Mouse (Mus musculus): ENCODE data around the gene Abcc4.
"Not testable (repeated sequence)": the region's sequence is repeated elsewhere in the genome, so short reads cannot be mapped to it uniquely, and the experiment has no call there.

Gene Abcc4

DNA sequence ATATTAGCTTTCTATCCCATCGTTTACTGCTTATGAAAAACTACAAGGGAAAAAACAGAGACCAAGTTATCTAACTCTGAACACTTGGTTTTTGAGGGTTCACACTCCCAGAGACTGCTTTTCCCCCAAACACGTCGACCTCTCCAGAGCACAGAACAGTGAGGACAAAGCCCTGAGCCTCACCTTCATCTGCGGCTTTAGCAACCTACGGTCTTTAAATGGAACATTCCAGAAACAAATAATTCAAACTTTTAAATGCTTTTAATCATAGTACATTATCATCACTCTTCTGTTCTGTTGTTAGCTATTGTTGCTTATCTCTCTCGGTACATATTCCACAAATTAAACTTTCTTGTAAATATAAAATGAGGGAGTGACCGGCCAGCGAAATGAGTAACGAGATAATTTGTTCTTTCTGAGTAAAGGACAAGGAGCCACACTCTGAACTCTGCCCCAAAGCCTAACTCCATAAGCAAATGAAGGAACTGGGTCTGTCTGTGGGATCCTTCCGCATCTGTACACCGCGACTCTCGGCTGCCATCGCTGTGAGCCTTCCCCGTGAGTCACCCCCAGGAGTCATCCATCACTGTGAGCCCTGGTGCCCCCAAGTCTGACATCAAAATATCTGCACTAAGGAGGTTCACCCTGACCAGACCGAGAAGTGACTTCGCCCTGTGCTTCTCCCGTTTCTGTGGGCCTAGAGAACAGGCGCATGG lies 126.8 kb downstream of the Abcc4 start:
- no peak for DNase-seq (ENCODE audit: low read depth, low spot score)

DNA sequence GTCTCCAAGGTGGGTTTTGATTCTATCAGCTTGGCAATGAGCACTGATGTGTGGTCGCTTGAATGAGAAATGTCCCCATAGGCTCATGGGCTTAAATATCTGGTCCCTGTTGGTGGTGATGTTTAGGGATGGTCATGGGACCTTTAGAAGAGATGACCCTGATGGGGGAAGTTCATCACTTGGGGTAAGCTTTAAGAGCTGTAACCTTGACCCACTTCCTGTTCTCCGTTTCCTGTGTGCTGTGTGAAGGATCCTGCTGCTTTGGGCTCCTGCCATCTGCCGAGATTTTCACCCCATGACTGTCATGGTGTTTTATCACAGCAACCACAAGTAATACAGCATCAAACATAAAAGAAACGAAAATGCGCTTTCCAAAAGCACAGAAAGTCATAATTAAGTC lies 128.1 kb downstream of the Abcc4 start:
- DNase-seq (ENCODE audit: low read depth, low spot score) = no peak

DNA sequence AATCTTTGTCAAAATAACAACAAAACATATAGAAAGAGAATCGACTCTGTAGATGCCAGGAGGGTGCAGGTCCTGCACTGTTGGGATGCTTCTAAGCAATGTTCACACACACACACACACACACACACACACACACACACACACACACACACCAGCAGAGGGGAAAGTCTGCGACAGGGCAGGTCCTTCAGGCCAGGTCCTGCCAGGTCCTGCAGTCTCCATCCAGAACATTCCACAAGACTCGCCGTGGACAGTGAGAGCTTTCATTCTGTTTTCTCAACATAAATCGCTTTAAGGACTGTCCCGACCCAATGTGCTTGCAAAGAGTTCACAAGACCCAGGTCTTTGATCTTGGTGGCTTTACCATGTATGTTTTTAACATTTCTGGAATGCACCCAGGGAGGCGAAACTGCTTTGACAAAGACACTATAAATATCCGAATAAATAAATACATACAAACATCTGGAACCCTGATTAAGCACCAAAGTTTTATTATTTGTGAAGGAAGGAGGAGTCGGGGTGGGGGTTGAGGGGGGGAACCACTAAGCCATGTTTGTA lies 133.3 kb downstream of the Abcc4 start:
- DNase-seq (ENCODE audit: low read depth, low spot score) = no peak

DNA sequence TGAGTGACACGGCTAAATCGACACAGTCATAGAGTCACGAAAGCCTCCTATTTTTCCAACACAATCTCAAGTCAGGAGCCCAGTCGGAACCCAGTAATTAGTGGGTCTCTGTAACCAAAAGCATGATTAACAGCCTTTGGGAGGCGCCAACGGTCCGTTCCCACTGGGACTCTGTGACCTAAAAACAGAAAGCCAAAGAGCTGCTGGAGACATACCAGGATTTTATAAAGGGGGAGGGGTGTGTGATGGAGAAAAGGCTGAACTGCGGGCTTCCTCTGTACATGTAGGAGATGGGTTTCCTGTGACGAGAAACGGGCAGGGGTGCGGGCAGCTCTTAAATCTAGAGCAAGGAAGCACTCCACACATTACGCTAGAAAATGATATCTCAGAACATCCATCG lies 136.4 kb downstream of the Abcc4 start:
- no peak for DNase-seq (ENCODE audit: low read depth, low spot score)

DNA sequence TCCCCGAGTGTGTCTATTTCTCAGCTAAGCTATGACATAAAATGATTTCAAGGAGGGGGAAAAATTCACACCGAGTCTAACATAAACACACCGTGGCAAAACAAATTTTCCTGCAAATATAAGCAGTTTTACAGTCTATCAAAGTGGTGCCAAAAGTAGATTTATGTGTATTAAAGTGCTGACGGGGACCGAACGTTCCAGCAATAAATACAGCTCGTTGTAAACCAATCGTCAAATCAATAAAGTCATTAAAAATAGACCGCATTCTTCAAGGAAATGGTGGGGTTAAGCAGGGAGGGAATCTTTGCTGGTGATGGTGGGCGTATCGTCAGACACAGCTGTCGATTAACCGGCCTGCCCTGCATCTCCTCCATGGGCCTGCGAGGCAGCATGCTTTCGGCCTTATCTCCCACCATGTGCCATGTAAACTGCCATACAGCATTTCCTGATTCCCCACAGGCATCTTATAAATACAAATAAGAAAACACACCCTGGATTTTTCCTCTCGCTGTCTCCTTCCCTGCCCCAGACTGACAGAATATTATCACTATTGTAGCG lies 137.8 kb downstream of the Abcc4 start:
- DNase-seq (ENCODE audit: low read depth, low spot score) = no peak

DNA sequence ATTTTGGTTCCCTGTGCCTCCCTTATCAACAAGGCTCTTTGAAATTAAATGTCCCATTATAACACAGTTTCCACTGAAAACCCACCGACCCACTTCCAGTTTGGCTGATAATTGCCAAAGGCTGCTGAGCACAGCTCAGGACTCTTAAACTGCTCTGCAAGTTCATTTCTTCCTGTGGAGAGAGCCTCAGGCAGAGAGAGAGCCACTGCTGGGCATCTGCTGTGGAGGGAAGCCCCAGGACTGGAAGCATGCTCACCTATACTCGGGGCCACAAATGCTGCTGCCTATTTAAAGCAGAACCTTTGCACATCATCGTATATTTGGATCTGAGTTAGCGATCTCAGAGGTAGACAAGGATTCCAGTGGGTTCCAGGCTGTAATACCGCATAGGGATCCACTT lies 139.2 kb downstream of the Abcc4 start:
- no peak for DNase-seq (ENCODE audit: low read depth, low spot score)

DNA sequence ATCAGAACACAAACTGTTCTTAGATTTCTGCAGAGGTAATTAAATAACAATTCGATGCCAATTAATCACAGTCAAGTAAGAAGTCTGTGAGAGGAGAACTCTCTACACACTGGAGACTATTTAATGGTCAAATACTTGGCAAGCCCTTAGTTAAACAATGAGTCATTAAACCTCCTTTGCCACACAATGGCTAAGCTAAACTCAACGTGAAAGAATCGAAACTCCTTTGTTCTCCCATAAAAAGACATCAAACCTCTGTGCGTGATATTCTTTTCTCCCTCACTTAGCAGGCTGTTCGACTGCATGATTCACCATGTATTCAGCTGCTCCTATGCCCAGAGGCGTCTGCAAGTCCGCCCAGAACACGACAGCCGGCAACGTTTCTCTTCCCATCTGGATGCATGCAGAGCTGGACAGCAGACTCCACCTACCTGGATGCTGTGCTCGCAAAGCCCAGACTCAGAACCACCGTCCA lies 139.8 kb downstream of the Abcc4 start:
- DNase-seq (ENCODE audit: low read depth, low spot score) = no peak

DNA sequence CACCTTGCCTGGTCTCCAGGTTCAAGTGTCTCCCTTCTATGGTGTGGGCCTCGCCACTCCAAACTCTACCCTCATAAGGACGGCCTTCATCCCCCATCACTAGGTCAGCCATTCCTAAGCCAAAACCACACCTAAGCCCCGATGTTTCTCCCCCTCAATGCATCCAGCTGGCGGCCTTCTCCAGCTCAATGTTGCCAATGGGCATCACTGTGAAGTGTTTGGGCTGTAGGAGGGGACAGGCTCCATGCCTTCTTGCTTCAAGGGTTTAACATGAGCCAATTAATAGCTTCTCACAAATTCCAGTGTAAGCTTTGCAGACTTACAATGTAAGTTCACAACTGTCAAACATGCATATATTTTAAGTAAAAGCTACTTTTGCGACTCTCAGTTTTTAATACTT lies 140.3 kb downstream of the Abcc4 start:
- no peak for DNase-seq (ENCODE audit: low read depth, low spot score)

DNA sequence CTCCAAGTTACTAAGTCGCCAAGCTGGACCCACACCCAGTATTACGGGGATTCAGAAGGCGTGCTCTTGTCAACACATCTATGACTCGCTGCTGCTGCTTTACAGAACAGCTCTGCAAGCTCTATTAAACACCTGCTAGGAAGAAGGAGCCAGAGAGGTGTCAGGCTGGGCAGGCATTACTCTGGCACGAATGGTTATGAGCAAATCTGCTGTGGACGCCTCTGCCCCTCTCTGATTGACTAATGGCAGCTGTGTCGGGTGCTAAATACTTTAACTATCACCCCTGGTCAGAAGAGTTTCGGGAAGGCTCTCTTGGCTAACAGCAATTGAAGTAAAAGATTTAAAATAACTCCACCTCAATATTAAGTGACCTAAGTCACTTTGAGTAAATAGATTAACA lies 142.4 kb downstream of the Abcc4 start:
- DNase-seq (ENCODE audit: low read depth, low spot score) = no peak

DNA sequence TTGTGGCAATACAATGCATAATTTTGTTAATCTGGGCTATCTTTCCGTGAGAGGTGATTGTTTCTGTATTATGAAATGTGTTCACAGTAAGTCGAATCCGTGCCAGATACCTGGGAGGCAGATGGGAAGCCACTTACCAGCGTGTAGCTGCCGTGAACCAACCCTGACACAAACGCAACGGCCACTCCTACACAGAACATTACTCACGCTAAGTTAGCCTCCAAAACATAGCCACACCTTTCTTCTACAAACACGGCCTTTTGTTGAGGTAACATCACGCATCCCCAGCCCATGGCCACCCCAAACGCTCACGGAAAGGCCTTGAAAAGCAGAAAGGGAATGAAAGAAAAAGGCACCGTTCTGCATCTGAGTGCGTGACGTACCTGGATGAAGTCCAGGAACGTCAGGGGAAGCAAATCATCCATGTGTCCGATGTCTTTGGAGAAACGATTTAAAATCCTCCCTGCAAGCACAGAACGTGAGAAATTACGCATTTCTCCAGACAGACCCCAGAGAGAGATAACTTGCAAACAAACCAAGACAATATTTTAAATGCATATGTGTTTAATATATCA lies 153.0 kb downstream of the Abcc4 start:
- no peak for DNase-seq (ENCODE audit: low read depth, low spot score)

DNA sequence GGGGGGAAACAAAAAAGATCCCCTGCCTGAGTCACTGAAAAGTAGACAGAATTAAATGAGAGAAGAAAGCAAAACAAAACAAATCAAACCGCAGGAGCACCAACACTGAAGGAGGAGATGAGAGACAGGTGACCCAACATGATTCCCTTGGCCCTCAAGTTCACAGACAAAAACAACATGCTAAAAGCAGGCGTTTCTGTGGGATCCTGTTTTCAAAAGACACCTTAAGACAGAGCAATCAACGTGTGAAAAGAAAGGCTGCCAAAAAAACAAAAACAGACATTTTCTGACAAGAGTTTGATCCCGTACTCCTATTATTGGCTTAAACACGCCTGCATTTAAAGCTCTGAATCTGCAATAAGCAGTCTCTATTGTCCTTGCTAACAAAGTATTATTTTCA lies 153.6 kb downstream of the Abcc4 start:
- DNase-seq (ENCODE audit: low read depth, low spot score) = no peak

DNA sequence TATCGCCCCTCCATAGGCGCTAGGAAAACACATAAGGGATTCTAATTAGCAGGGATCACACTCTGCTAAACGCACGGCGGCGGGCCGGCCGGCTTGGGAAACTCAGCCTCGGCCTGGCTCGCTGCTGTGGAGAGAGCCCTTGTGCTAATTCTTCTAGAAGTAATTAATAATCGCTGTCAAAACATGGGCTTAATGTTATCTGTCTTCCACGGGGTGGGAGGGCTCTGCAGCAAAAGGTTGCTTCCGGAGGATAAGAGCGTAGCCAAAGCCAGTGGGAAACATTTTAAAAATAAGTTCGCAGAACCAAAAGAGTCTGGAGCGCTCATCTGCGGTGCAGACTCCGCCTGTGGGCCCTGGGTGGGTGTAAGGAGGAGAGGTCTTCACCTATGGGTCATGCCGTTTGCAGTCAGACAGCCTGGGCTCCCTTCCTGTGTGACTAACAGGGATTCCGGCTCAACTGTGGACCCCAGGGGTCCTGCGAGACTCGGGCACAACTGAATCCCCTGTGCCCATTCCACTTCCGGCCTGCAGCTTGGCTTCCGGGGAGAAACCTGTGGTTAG lies 154.2 kb downstream of the Abcc4 start:
- no peak for DNase-seq (ENCODE audit: low read depth, low spot score)

DNA sequence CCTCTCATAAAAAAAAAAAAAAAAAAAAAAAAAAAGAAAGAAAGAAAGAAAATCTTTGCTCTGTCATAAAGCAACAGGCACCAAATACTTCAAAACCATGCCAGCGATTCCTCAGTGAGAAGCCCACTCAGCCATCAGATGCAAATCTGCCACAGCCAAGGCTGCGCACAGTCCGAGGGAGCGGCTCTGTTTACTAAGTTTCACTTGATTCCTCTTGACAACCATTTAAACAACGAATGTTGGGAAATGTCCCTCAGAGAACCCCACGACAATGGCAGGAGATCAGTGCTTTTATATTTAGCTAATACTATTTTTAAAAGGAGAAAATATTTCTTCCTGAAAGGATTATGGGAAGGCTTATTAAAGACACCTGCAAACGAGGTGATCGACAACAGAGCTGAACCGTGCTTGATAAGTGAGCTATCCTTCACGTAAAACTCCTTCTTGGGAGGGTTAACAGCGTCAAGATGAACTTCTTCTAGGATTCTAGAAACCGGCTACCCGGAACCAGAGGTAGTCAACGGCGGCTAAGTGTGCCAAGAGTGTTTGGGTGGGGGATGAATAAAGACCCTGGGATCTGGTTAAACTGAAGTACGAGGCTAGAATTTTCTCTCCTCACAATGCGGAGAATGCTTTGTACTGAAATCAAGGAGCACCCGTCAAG lies 154.8 kb downstream of the Abcc4 start:
- no peak for DNase-seq (ENCODE audit: low read depth, low spot score)

DNA sequence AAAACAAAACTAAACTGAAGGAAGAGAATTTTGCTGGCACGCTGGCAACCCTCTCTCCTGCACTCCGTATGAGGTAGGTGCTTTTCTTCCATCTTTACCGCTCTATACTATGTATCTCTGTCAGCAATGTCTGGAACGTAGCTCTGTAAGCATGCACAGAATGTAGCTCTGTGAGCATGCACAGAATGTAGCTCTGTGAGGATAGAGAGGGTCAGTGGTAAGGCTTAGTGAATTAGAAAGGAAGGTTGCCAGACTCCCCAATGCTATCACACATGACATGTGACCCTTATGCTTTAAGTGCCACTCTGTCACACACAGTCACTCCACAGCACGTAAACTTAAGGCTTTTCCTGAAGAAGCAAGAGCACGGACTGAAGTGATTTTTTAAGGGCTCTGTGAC lies 161.5 kb downstream of the Abcc4 start:
- DNase-seq (ENCODE audit: low read depth, low spot score) = no peak

DNA sequence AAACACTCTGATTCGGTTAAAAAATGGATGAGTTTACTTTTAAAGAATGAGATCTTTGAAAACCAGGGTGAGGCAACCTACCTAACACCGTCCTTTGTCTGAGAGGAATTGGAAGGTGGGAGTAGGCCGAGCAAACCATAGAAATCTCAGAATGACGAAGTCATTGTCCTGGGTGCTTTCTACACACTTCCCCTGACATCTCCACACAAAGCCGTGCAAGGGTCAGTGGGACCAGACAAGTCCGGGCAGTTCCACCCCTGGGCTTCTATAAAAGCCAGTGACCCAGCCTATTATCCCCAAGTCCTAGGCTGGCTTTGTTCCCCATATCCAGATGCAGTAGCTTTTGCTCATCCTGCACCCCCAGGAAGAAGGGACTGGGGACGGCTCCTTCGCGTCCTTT lies 163.1 kb downstream of the Abcc4 start:
- no peak for DNase-seq (ENCODE audit: low read depth, low spot score)

DNA sequence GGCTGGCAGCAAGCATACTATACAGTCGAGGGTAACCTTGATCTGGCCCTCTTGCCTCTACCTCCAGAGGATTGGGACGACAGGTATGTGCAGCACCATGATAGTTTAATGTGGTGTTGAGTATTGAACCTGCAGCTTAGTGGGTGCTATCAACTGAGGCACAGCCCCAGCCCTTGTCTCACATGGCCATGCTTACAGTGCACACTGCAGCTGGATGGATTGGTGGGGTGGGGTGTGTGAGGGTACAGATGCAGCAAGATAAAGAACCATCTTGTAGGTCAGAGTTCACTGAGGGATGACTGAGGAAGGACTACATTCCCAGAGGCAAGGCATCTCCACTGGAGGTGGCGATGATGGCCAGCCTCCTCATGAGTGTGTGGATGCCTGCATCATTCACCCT lies 174.5 kb downstream of the Abcc4 start:
- DNase-seq (ENCODE audit: low read depth, low spot score) = no peak

DNA sequence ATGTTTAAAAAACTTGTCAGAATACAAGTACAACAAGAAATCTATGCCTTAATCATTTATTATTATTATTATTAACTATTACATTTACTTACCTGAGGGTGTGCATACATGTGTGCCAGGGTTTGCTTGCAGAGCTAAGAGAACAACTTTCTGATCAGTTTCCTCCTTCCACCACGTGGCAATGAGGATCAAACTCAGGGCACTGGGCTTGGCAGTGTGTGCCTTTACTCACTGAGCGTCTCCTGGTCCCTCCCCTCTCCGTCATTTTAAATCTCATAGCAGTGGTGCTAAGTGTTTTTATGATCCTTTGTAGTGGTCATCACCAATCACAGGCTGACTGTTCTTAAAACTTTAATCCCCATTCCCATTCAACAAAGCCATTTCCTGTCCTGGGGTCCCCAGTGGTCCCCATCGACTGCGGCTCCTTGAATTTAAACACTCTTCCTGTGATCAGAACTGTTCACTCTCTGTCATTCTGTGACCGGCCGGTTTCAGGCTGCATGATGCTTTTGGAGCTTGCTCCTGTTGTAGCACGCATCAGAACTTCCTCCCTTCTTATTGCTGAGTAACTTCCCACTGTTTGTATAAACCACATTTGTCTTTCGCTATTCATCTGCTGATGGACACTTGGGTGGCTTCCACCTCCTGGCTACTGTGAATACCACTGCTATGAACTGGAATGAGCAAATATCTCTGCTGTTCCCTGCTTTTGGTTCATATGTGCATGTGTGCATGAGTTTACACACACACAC lies 191.6 kb downstream of the Abcc4 start:
- no peak for DNase-seq (ENCODE audit: low read depth, low spot score)

DNA sequence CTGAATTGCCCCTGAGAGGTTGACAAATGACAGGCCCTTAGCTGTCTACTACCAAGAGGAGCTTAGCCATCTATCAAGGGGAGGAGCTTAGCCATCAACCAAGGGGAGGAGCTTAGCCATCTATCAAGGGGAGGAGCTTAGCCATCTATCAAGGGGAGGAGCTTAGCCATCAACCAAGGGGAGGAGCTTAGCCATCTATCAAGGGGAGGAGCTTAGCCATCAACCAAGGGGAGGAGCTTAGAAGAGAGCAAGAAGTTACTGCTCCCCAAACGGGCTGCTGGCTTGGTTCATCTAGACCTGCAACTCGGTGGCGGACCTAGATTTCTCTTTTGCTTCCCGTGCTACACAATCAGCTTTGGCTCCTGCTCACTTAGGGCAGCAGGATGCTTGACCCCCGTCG lies 194.3 kb downstream of the Abcc4 start:
- not testable (repeated sequence) for DNase-seq (ENCODE audit: low read depth, low spot score)

DNA sequence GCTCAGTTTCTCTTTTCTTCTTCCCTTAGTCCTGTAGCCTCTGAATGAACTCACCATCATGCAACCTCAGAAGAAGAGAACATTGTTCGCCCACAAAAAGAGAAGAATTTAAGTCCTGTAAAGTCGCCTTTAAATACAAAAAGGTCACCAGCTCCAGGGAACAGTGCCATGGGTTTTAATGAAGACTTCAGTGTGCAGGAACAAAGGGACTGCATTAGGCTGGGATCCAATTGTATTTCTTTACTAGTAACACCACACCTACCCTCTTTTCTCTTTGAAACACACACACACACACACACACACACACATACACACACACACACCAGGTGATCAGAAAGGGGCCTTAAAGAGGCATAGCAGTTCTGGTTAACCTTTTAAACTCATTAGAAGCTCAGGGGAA lies 195.2 kb downstream of the Abcc4 start:
- DNase-seq (ENCODE audit: low read depth, low spot score) = no peak

DNA sequence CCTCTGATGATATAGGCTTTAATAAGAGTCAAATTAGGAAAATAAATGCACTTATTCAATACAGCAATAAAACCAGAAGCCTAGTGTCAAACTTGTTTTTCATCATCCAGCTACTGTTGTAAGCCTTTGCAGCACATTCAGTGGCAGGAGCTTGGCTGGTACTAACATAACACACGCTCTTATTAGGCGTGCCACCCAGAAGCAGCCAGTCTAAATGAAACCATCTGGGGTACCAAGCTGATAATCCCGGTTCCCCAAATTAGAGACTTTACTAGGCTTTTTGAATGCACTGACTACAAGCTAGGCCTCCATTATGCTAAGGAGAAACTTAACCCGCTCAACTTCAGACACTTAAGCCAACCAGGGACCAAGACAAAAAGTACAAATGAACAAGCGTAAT lies 195.8 kb downstream of the Abcc4 start:
- no peak for DNase-seq (ENCODE audit: low read depth, low spot score)

DNA sequence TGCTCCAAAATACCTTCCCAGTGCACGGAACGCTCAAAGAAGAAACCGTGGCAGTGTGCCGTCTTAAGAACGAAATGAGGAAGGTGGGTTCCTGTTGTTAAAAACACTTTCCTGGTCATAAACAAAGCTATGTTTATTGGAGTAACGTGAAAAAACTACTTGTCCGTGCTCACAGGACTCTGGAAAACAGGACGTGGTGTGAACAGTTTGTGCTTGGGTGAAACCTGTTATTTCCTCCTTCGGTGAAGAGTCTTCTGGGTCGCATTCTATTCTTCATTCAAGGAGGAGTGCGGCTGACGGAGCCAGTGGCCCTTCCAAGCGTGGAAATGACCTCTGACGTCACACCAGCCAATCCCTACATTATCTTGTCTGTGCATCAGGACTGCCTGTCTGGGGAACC lies 198.2 kb downstream of the Abcc4 start:
- DNase-seq (ENCODE audit: low read depth, low spot score) = no peak

Measured in c-Kit-negative CD71-positive TER-119-positive erythroid progenitor cells, embryonic 14.5 days (primary cell).